Mouse (Mus musculus) erythroblast, embryonic 14.5 days (primary cell): Measurements from ENCODE around the gene Atat1.

Source experiments
- GATA1 ChIP-seq: IDR thresholded peaks from 2 replicates; pipeline ENCODE4 v1.6.1; 2012; ENCODE audit warnings: low read length, inconsistent platforms, mixed read lengths
- TAL1 ChIP-seq: IDR thresholded peaks from 3 replicates; pipeline ENCODE4 v1.6.1; 2012; ENCODE audit warnings: low read length, inconsistent platforms, mixed read lengths

DNA sequence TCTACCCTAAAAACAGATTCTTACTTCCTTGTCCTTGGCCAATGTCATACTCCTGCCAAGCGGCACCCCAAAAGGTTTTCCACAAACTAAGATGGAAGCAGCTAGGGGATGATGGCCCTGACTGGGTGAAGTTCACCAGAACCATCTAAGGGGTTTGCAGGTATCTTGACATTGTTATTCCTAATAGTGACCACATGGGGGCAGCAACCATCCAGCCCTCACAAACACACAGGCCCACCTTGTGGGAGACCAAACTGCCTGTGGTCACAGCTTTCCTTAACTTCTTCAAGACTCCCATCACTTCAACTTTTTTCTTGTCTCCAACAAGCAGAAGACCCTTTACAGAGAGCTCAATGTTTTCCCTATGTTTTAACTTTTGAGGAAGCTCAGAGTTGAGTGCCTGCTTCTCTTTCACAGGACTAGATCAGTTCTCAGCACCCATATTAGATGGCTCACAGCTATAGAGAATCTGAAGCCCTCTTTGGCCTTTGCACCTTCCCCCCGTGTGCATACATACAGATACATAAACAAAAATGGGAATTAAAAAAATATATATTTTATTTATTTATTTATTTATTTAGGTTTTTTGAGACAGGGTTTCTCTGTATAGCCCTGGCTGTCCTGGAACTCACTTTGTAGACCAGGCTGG lies 27.9 kb upstream of the Atat1 start:
- TF ChIP-seq GATA1: no peak
- no peak for TF ChIP-seq TAL1
